Mouse (Mus musculus) layer of hippocampus, adult 18-20 months (tissue): Measurements from ENCODE around the gene Myh7b. TPM values are rescaled to one million over a fixed set of nuclear protein-coding genes. Genes with fewer than 3 reads are reported as not detected.

ENCODE experiments used
- DNase-seq, 2 experiments: peaks; one replicate each; pipeline ENCODE4 v3.0.0; 2022; ENCODE audit warnings: low spot score in 2 of 2
- total RNA-seq, 2 experiments: library from RNA; stranded (reverse); gene quantifications; 2 replicates each; pipeline ENCODE4 v1.2.3; 2021

The Myh7b gene
- total RNA-seq, 2 experiments from 2014 or later: 3.0 to 4.9 TPM

DNA sequence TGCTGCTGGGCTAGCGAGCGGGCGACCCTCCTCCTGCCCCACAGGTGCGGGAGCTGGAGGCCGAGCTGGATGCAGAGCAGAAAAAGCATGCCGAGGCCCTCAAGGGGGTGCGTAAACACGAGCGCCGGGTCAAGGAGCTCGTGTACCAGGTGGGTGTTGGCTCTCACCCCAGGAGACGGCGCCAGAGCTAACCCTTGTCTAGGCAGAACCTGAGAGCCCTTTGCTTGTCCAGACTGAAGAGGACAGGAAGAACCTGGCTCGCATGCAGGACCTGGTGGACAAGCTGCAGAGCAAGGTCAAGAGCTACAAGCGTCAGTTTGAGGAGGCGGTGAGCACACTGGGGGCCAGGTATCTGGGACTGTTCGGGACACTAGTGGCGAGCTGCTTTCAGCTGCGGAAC is 22.1 kb downstream of the Myh7b start:
- no peak for DNase-seq

DNA sequence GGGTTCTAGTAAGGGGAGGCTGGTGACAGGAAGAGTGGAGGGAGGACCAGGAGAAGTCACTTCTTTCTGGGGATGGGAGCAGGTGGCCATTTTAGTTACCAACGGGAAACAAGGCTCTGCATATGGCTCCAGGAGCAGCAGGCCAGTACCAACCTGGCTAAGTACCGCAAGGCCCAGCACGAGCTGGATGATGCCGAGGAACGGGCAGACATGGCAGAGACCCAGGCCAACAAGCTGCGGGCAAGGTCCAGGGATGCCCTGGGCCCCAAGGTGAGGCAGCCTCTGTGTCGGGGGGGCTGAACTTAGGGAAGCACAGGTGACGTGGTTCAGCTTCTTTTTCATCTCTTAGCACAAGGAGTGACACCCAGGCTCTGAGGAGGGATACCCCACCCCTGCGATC is 22.7 kb downstream of the Myh7b start:
- no peak for DNase-seq

GRCm38 (mm10) chr2:155634562-155634961 is 23.6 kb downstream of the Myh7b start:
- no peak for DNase-seq

DNA sequence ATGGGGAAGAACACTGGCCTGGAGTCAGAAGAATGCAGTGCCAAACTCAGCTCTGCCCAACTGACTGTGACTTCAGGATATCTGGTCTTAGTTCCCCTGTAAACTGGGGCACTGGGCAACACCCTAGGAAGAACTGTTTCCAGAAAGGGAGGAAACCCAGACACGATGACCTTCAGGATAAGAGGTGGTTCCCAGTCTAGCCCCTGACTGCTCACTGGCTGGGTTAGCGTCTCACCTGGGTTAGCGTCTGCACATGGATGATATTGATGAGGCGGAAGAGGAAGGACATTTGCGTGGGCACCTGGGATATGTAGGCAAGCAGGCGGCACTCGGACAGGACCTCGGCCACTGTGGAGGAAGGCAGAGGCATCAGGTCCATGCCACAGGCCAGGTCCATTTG is 24.9 kb downstream of the Myh7b start:
- no peak for DNase-seq

- DNase-seq: no peak
Measured at GRCm38 (mm10) chr2:155636881-155637280, 25.9 kb downstream of the Myh7b start.

DNA sequence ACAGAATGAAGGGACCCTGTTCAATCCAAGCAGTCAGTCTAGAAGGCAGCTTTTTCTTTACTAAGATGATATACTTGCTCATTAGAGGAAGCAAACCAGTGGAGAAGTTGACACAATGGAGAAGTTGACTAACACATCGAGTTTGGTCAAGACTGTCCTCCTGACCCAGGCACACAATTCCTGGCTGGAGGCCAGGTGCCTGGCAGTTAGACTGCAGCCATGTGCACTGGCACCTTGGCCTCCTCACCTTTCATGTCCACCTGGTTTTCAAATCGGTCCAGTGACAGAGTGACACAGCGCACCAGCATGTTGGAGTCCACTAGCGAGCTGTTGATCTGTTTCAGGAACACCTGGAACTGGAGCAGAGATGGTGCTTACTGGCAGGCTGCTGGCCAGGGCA is 26.4 kb downstream of the Myh7b start:
- DNase-seq: no peak

GRCm38 (mm10) chr2:155640656-155641055 is 29.6 kb downstream of the Myh7b start:
- peak in 1 of 2 experiments; percentile 73 for DNase-seq

- no peak for DNase-seq
Measured at GRCm38 (mm10) chr2:155641540-155642472, 30.8 kb downstream of the Myh7b start.

DNA sequence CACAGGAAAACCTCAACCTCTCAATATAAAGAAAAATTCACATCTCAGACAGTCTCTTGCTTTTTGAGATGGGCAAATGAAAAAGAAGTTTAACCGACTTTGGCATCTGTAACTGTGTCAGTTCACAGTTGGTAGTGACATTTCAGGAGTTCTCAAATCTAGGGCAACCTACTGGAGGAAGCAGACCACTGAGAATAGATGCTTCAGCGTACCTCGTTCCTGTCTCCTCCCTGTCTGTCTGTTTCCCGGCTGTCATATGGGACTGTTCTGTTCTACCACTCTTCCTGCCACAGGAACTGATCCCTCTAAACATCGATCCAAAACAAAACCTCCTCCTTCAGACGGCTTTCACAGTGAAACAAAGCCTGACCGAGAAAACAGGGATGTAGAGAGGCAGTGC is 34.7 kb downstream of the Myh7b start:
- DNase-seq: no peak

GRCm38 (mm10) chr2:155652618-155653017 is 41.6 kb downstream of the Myh7b start:
- no peak for DNase-seq

DNA sequence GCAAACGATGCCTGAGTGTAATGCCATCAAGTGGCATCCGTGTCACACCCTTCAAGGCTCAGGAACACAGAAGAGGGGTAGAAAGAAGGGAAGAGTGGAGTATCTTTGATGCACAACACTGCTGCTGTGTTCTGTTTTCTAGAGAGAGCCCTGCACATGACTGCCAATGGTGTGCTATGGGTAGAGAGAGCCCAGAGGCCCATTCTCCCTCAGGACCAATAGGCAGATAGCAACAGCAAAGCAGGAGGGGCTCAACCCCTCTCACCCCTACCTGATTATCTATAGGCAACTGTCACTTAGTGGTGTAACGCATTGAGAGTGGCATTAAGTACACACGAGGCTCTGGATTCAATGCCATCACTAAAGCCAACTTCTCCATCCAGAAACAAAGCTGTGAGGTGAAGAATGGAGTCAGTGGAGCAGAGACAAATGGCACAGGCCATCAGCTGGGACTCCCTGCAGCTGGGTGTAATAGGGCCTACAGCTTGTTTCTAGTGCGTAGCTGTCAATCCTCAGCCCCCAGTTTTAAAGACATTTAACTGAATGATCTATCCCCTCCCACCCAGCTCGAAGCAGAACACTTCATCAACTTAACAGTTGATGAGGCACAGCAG is 44.9 kb downstream of the Myh7b start:
- no peak for DNase-seq

GRCm38 (mm10) chr2:155662390-155662789 is 51.4 kb downstream of the Myh7b start:
- DNase-seq: peak in 1 of 2 experiments; percentile 68

DNA sequence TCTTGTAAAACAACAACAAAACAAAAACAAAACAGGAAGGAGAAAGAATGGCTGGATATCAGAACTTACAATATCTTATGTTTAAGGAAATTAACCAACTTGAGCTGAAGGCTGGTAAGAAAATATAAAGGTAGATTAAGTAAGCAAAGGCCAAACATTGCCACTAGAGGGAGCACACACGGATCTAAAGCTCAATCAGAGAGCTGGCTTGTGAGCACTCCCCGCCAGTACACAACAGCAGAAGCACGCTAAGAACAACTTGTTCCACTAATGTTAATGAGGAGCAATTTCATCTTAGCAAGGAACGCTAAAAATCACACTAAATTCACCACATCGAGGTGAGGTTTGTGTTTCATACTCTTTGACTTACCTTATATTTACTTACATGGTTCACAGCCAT is 52.1 kb downstream of the Myh7b start:
- DNase-seq: peak; percentile 43 to 83

DNA sequence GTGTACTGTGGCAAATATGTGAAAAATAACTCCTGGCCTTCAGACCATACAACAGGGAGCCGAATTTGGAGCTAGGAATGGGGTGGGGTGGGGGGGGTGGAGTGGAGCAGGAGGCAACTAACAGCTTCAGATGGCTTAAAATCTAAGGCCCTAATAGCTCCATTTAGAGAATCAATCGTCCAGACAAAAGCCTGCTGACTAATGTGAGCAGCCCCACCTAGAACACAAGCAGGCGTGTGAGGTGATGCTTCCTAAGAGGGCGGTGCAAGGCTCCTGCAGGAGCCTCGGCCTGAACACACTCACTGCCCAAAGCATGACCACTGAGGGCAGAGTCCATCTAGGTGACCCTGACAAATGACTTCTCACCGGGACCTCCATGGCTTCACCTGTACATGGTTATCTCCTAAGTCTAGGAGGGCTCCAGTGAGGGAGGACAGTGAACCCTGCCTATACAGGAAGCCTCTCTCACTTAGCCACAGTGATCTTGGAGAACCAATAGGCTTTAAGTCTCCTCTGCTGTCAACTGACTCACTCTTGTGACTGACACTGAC is 53.0 kb downstream of the Myh7b start:
- no peak for DNase-seq

DNA sequence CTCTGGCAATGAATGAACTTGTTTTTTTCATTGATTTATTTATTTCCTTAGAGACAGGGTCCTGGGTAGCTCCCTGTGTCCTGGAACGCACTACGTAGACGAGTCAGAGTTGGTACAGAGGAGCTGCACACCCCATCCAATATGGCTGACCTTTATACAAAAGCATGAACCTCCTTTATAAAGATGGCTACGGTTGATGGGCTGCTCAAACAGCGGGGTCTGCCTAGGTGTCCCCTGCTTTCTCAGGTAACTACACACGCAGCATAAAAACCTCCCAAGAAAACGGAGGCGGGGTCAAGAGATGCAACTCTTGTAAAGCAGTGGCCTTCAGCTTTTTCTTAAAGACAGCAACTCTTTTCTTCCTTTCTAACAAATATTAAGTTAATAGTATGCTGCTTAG is 56.9 kb downstream of the Myh7b start:
- DNase-seq: no peak

DNA sequence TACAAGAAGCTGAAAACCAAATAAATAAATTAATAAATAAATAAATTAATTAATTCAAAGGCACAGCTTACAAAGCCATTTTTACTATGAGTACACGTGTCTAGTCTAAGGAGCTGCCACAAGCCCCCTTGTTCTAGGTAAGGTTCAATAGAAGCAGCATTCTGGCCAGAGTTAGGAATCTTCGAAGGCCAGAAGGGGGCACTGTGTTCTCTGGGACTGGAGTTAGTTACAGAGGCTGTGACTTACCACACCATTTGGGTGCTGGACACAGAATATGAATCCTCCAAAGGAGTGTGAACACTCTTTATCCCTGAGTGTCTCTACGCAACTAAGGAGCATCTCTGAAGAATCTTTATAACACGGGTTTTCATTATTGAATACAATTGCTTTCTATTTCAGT is 57.4 kb downstream of the Myh7b start:
- DNase-seq: no peak

DNA sequence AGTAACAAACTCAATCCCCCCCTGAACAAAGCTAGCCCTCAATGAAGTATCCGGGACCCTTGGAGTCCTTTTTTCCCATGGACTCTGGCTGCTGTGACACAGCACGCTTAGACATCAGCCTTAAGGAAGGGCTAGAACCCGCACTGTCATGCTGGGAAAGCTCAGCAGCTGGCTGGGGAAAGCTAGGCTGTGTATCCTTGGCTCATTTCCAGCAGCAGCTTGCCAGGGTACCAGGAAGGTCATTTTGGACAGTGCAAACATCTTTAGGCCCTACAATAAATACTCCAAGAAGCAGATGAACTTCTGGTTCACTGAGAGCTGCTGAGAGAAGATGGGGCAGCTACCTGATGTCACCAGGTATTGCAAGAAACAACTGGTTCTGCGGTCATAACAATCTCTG is 60.2 kb downstream of the Myh7b start:
- DNase-seq: no peak

DNA sequence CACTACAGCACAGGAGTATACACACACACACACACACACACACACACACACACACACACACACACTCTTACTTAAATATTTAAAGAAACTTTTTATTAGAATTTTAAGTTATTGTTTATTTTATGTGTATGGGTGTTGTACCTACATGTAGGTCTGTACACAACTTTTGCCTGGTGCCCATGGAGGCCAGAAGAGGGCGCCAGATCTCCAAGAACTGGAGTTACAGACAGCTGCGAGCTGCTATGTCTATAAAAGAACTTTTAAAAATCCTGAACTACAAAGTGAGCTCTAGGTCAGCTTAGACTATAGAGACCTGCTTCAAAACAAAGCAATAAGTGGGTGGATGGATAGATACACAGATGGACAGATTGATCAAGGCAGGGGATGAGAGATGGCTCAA is 62.5 kb downstream of the Myh7b start:
- DNase-seq: peak; percentile 35 to 73

DNA sequence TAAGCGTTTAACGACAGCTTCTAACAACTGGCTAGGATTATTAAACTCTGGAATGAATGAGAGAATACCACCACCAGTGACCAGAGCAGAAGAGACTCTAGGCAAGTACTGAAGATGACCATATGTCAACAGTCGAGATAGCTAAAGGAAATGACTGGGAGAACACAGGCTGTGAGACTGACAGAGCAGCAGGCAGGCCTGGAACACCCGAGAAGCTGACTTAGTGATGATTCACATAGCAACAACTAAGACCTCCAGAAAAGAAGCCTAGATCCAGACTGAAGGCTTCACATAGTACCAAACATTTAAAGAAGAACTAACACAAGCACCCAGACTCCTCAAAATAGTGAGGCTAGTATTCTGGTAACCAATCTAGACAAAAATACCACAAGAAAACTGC is 64.1 kb downstream of the Myh7b start:
- peak in 1 of 2 experiments; percentile 54 for DNase-seq

- no peak for DNase-seq
Measured at GRCm38 (mm10) chr2:155679586-155680110, 68.6 kb downstream of the Myh7b start.

DNA sequence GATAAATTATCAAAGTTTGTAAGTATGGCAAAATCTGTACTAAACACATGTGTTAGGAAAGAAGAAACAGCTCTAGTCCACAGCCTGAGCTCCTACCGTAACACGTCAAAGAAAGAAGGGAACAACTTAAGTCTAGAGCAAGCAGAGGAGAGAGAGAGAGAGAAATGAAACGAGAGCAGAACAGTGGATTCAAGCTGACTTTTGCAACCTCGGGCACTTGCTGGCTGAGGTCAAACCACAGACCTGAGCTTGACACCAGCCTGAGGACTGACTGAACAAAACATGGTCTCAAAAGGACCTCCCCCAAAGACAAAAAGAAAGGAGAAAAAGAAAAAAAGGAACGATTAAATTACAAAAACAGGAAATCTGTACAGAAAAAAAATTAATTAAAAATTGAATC is 69.6 kb downstream of the Myh7b start:
- no peak for DNase-seq

DNA sequence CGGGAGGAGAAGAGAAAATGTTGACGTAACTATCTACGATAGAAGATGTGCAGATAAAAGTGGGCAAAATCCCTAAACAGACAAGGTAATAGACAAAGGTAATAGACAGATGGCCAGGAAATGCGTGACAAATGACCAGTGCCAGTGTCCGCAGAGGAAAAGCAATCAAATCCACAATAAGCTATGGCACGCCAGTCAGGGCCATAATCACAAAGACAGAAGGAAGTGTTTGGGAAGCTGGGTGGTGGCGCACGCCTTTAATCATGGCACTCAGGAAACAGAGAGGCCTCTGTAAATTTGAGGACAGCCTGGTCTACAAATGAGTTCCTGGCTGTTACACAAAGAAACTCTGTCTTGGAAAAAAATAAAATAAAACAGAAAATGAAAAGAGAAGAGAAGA is 70.2 kb downstream of the Myh7b start:
- no peak for DNase-seq
